In genomic region chr1:72414561-72415253, GRCm38 (mm10) we compare ENCODE assay signal across 13 mouse cellular contexts.
A peak's percentile ranks its signal among the peaks of the same experiment; 100 is the strongest.
DNase-seq lines count a peak whose midpoint lies in the region; ATAC-seq lines count a peak whose summit lies in the region.
"Had no signal": no experiment of that assay in that cellular context is flagged by ENCODE, and none has a peak within 500 bp of the region (broad histone marks: within the 10 kb centered on the region; RNA-seq: fewer than 3 reads in every experiment).

No protein-coding gene starts in this region.

- no peaks in the 10 kb centered on the region; the same call in 1 of the 2 replicates for H3K27me3 ChIP-seq in midbrain, embryonic 11.5 days (ENCODE audit: control insufficient read depth, insufficient read depth, low read length)
- H3K27me3 ChIP-seq in midbrain, embryonic 15.5 days (replicated peaks), result no peaks in the 10 kb centered on the region
- H3K27me3 ChIP-seq in forebrain, embryonic 12.5 days, result no peaks in the 10 kb centered on the region; the same call in 1 of the 2 replicates
- H3K27me3 ChIP-seq in intestine, embryonic 16.5 days (replicated peaks; ENCODE audit: control insufficient read depth, insufficient read depth, low read length), result no peaks in the 10 kb centered on the region
- no peaks in the 10 kb centered on the region for H3K27me3 ChIP-seq in stomach, embryonic 15.5 days (replicated peaks)
- H3K27me3 ChIP-seq: liver, embryonic 13.5 days had no signal

- peak; percentile 86 for DNase-seq in midbrain, embryonic 11.5 days (ENCODE audit: low spot score, missing footprints)
- DNase-seq in gastrocnemius, postnatal 25 days, result no peak
- DNase-seq in ovary, postnatal 14 days (ENCODE audit: low spot score), result no peak
- no peak for DNase-seq in kidney, adult 9 months
- DNase-seq: adrenal gland, adult 8-10 months; heart, postnatal 10 days; liver, embryonic 13.5 days; right cerebral cortex, postnatal 14 days; thymus, adult 2 months had no signal

- H3K9ac ChIP-seq in midbrain, embryonic 11.5 days (ENCODE audit: low read length), result no peak overlapping the region
- no peak overlapping the region for H3K9ac ChIP-seq in midbrain, embryonic 15.5 days
- no peak overlapping the region for H3K9ac ChIP-seq in forebrain, embryonic 12.5 days
- no peak overlapping the region for H3K9ac ChIP-seq in intestine, embryonic 16.5 days (ENCODE audit: low read depth, low read length)
- no peak overlapping the region for H3K9ac ChIP-seq in stomach, embryonic 15.5 days
- H3K9ac ChIP-seq: liver, embryonic 13.5 days had no signal

- peak overlapping the region; percentile 31; the same call in 1 of the 2 replicates for H3K27ac ChIP-seq in midbrain, embryonic 11.5 days (ENCODE audit: low read depth, low read length)
- no peak overlapping the region for H3K27ac ChIP-seq in midbrain, embryonic 15.5 days
- H3K27ac ChIP-seq in forebrain, embryonic 12.5 days, result 0 out of 2 replicates have a peak overlapping the region, but pooled peaks have one; percentile 13
- H3K27ac ChIP-seq in intestine, embryonic 16.5 days (ENCODE audit: low read length), result 0 out of 2 replicates have a peak overlapping the region, but pooled peaks have one; percentile 18
- H3K27ac ChIP-seq in stomach, embryonic 15.5 days, result no peak overlapping the region
- H3K27ac ChIP-seq: liver, embryonic 13.5 days had no signal

- H3K36me3 ChIP-seq in midbrain, embryonic 11.5 days (ENCODE audit: control insufficient read depth, insufficient read depth, low read length), result no peaks in the 10 kb centered on the region
- no peaks in the 10 kb centered on the region for H3K36me3 ChIP-seq in midbrain, embryonic 15.5 days (replicated peaks)
- H3K36me3 ChIP-seq in forebrain, embryonic 12.5 days (replicated peaks), result no peaks in the 10 kb centered on the region
- H3K36me3 ChIP-seq in intestine, embryonic 16.5 days (ENCODE audit: control insufficient read depth, insufficient read depth, low read length), result no peaks in the 10 kb centered on the region
- no peaks in the 10 kb centered on the region for H3K36me3 ChIP-seq in stomach, embryonic 15.5 days
- H3K36me3 ChIP-seq: liver, embryonic 13.5 days had no signal

- H3K4me1 ChIP-seq in midbrain, embryonic 11.5 days (ENCODE audit: control insufficient read depth, insufficient read depth, low read length), result peaks cover 13% of the 10 kb centered on the region
- no peaks in the 10 kb centered on the region for H3K4me1 ChIP-seq in midbrain, embryonic 15.5 days
- peaks cover 12% of the 10 kb centered on the region for H3K4me1 ChIP-seq in forebrain, embryonic 12.5 days
- peaks cover 5% of the 10 kb centered on the region; the same call in 1 of the 2 replicates for H3K4me1 ChIP-seq in intestine, embryonic 16.5 days (ENCODE audit: control insufficient read depth, insufficient read depth, low read length)
- 0 out of 2 replicates have a peak, but pooled peaks cover 2% of the 10 kb centered on the region for H3K4me1 ChIP-seq in stomach, embryonic 15.5 days
- H3K4me1 ChIP-seq: liver, embryonic 13.5 days had no signal

- no peak for ATAC-seq in midbrain, embryonic 11.5 days (ENCODE audit: low FRiP score)
- ATAC-seq in midbrain, embryonic 15.5 days (replicated peaks), result no peak
- no peak for ATAC-seq in forebrain, embryonic 12.5 days (ENCODE audit: low FRiP score)
- ATAC-seq in intestine, embryonic 16.5 days, result peak; percentile 84
- ATAC-seq in stomach, embryonic 15.5 days (ENCODE audit: insufficient read depth, low FRiP score, low read depth), result peak; percentile 56; the same call in 1 of the 2 replicates

- 48% methylated on average over 8 of the region's 8 CpGs for WGBS in midbrain, embryonic 11.5 days
- WGBS in midbrain, embryonic 15.5 days, result 43% methylated on average over 8 of the region's 8 CpGs
- 57% methylated on average over 8 of the region's 8 CpGs for WGBS in forebrain, embryonic 12.5 days
- WGBS in intestine, embryonic 16.5 days, result 47% methylated on average over 8 of the region's 8 CpGs
- WGBS in stomach, embryonic 15.5 days, result 59% methylated on average over 8 of the region's 8 CpGs

- H3K4me2 ChIP-seq in midbrain, embryonic 11.5 days, result no peak overlapping the region
- H3K4me2 ChIP-seq in midbrain, embryonic 15.5 days, result no peak overlapping the region
- no peak overlapping the region for H3K4me2 ChIP-seq in forebrain, embryonic 12.5 days
- no peak overlapping the region for H3K4me2 ChIP-seq in intestine, embryonic 16.5 days (ENCODE audit: low read depth, low read length)
- H3K4me2 ChIP-seq in stomach, embryonic 15.5 days, result no peak overlapping the region
- H3K4me2 ChIP-seq: liver, embryonic 13.5 days had no signal

- no peaks in the 10 kb centered on the region for H3K9me3 ChIP-seq in midbrain, embryonic 11.5 days (ENCODE audit: control insufficient read depth, low read length)
- H3K9me3 ChIP-seq in midbrain, embryonic 15.5 days, result no peaks in the 10 kb centered on the region
- no peaks in the 10 kb centered on the region for H3K9me3 ChIP-seq in forebrain, embryonic 12.5 days
- H3K9me3 ChIP-seq in intestine, embryonic 16.5 days (ENCODE audit: control insufficient read depth, low read length), result no peaks in the 10 kb centered on the region
- no peaks in the 10 kb centered on the region for H3K9me3 ChIP-seq in stomach, embryonic 15.5 days
- H3K9me3 ChIP-seq: liver, embryonic 13.5 days had no signal

- no peak overlapping the region for H3K4me3 ChIP-seq in midbrain, embryonic 11.5 days (ENCODE audit: low read depth, low read length)
- H3K4me3 ChIP-seq in midbrain, embryonic 15.5 days, result no peak overlapping the region
- no peak overlapping the region for H3K4me3 ChIP-seq in forebrain, embryonic 12.5 days (replicated peaks)
- H3K4me3 ChIP-seq in intestine, embryonic 16.5 days (ENCODE audit: low read length), result no peak overlapping the region
- H3K4me3 ChIP-seq in stomach, embryonic 15.5 days (replicated peaks), result no peak overlapping the region
- H3K4me3 ChIP-seq: liver, embryonic 13.5 days had no signal

Comparison
In these comparisons a context has a peak if more than half of its experiments do, and no peak if none do; other contexts are left out.
1. H3K27ac ChIP-seq: peak in midbrain, embryonic 11.5 days (single experiment), forebrain, embryonic 12.5 days (single experiment) and intestine, embryonic 16.5 days (single experiment); none in midbrain, embryonic 15.5 days (single experiment) and stomach, embryonic 15.5 days (single experiment).
2. ATAC-seq: peak in intestine, embryonic 16.5 days (single experiment) and stomach, embryonic 15.5 days (single experiment); none in midbrain, embryonic 11.5 days (single experiment), midbrain, embryonic 15.5 days (single experiment) and forebrain, embryonic 12.5 days (single experiment).